Mouse (Mus musculus): ENCODE data around the gene Wrap73. TPM values are rescaled to one million over a fixed set of nuclear protein-coding genes. Genes with fewer than 3 reads are reported as not detected.

The Wrap73 gene
- polyA plus RNA-seq, 1 experiment from 2014 or later: 41.7 TPM

GRCm38 (mm10) chr4:154183566-154183965, 41.4 kb downstream of the Wrap73 start:
- Histone ChIP-seq H3K9ac (ENCODE audit: low read depth, low read length) (no peak overlapping the region), H3K4me3 (ENCODE audit: low read length) (no peak overlapping the region), H3K36me3 (ENCODE audit: control insufficient read depth, insufficient read depth, low read length) (no peaks in the 10 kb centered on the region), H3K27ac (ENCODE audit: low read depth, low read length) (no peak overlapping the region), H3K4me1 (ENCODE audit: control insufficient read depth, insufficient read depth, low read length) (no peaks in the 10 kb centered on the region), H3K27me3 (ENCODE audit: control insufficient read depth, insufficient read depth, low read length) (no peaks in the 10 kb centered on the region), H3K9me3 (ENCODE audit: control insufficient read depth, low read length) (no peaks in the 10 kb centered on the region), H3K4me2 (replicated peaks; ENCODE audit: low read depth, low read length) (no peak overlapping the region)
- no peak for ATAC-seq (ENCODE audit: low FRiP score, low TSS enrichment)
- WGBS: 57% methylated on average over 5 of the region's 5 CpGs

- Histone ChIP-seq H3K4me1 (ENCODE audit: control insufficient read depth, insufficient read depth, low read length) (no peaks in the 10 kb centered on the region), H3K27ac (ENCODE audit: low read depth, low read length) (no peak overlapping the region), H3K4me3 (ENCODE audit: low read length) (no peak overlapping the region), H3K36me3 (ENCODE audit: control insufficient read depth, insufficient read depth, low read length) (no peaks in the 10 kb centered on the region), H3K27me3 (ENCODE audit: control insufficient read depth, insufficient read depth, low read length) (no peaks in the 10 kb centered on the region), H3K9me3 (ENCODE audit: control insufficient read depth, low read length) (no peaks in the 10 kb centered on the region), H3K4me2 (replicated peaks; ENCODE audit: low read depth, low read length) (no peak overlapping the region), H3K9ac (ENCODE audit: low read depth, low read length) (no peak overlapping the region)
- 74% methylated on average over 5 of the region's 5 CpGs for WGBS
- ATAC-seq (ENCODE audit: low FRiP score, low TSS enrichment): no peak
Measured at GRCm38 (mm10) chr4:154185001-154185400, 42.8 kb downstream of the Wrap73 start.

- no peak for ATAC-seq (ENCODE audit: low FRiP score, low TSS enrichment)
- Histone ChIP-seq H3K27ac (ENCODE audit: low read depth, low read length) (no peak overlapping the region), H3K36me3 (ENCODE audit: control insufficient read depth, insufficient read depth, low read length) (no peaks in the 10 kb centered on the region), H3K4me2 (replicated peaks; ENCODE audit: low read depth, low read length) (no peak overlapping the region), H3K4me3 (ENCODE audit: low read length) (no peak overlapping the region), H3K9ac (ENCODE audit: low read depth, low read length) (no peak overlapping the region), H3K4me1 (ENCODE audit: control insufficient read depth, insufficient read depth, low read length) (no peaks in the 10 kb centered on the region), H3K27me3 (ENCODE audit: control insufficient read depth, insufficient read depth, low read length) (no peaks in the 10 kb centered on the region), H3K9me3 (ENCODE audit: control insufficient read depth, low read length) (no peaks in the 10 kb centered on the region)
- 47% methylated on average over 11 of the region's 11 CpGs for WGBS
Measured at GRCm38 (mm10) chr4:154186002-154186537, 43.9 kb downstream of the Wrap73 start.

- H3K4me2 ChIP-seq (replicated peaks; ENCODE audit: low read depth, low read length): no peak overlapping the region
- no peaks in the 10 kb centered on the region for H3K36me3 ChIP-seq (ENCODE audit: control insufficient read depth, insufficient read depth, low read length)
- H3K4me1 ChIP-seq (ENCODE audit: control insufficient read depth, insufficient read depth, low read length): no peaks in the 10 kb centered on the region
- no peak overlapping the region for H3K4me3 ChIP-seq (ENCODE audit: low read length)
- no peak overlapping the region for H3K9ac ChIP-seq (ENCODE audit: low read depth, low read length)
- no peak overlapping the region for H3K27ac ChIP-seq (ENCODE audit: low read depth, low read length)
- no peaks in the 10 kb centered on the region for H3K9me3 ChIP-seq (ENCODE audit: control insufficient read depth, low read length)
- 51% methylated on average over 8 of the region's 8 CpGs for WGBS
- H3K27me3 ChIP-seq (ENCODE audit: control insufficient read depth, insufficient read depth, low read length): no peaks in the 10 kb centered on the region
- no peak for ATAC-seq (ENCODE audit: low FRiP score, low TSS enrichment)
Measured at GRCm38 (mm10) chr4:154188948-154189347, 46.8 kb downstream of the Wrap73 start.

- WGBS: 69% methylated on average over 6 of the region's 6 CpGs
- H3K27ac ChIP-seq (ENCODE audit: low read depth, low read length): no peak overlapping the region
Measured at GRCm38 (mm10) chr4:154197961-154198360, 55.8 kb downstream of the Wrap73 start.

GRCm38 (mm10) chr4:154198377-154198961, 56.3 kb downstream of the Wrap73 start:
- no peak overlapping the region for H3K9ac ChIP-seq (ENCODE audit: low read depth, low read length)

More at GRCm38 (mm10) chr4:154197961-154198360, 55.8 kb downstream of the Wrap73 start:
- H3K9me3 ChIP-seq (ENCODE audit: control insufficient read depth, low read length): peaks cover 7% of the 10 kb centered on the region
- H3K4me3 ChIP-seq (ENCODE audit: low read length): no peak overlapping the region
- no peaks in the 10 kb centered on the region for H3K27me3 ChIP-seq (ENCODE audit: control insufficient read depth, insufficient read depth, low read length)
- H3K9ac ChIP-seq (ENCODE audit: low read depth, low read length): no peak overlapping the region
- H3K4me1 ChIP-seq (ENCODE audit: control insufficient read depth, insufficient read depth, low read length): peaks cover 6% of the 10 kb centered on the region
- H3K4me2 ChIP-seq (replicated peaks; ENCODE audit: low read depth, low read length): no peak overlapping the region
- no peak for ATAC-seq (ENCODE audit: low FRiP score, low TSS enrichment)
- no peaks in the 10 kb centered on the region for H3K36me3 ChIP-seq (ENCODE audit: control insufficient read depth, insufficient read depth, low read length)

GRCm38 (mm10) chr4:154201511-154201910, 59.3 kb downstream of the Wrap73 start:
- Histone ChIP-seq H3K4me1 (ENCODE audit: control insufficient read depth, insufficient read depth, low read length) (peaks cover 6% of the 10 kb centered on the region), H3K9ac (ENCODE audit: low read depth, low read length) (no peak overlapping the region), H3K36me3 (ENCODE audit: control insufficient read depth, insufficient read depth, low read length) (no peaks in the 10 kb centered on the region), H3K4me3 (ENCODE audit: low read length) (no peak overlapping the region), H3K27ac (ENCODE audit: low read depth, low read length) (no peak overlapping the region), H3K9me3 (ENCODE audit: control insufficient read depth, low read length) (no peaks in the 10 kb centered on the region), H3K27me3 (ENCODE audit: control insufficient read depth, insufficient read depth, low read length) (no peaks in the 10 kb centered on the region), H3K4me2 (replicated peaks; ENCODE audit: low read depth, low read length) (no peak overlapping the region)
- 62% methylated on average over 5 of the region's 5 CpGs for WGBS
- ATAC-seq (ENCODE audit: low FRiP score, low TSS enrichment): no peak

More at GRCm38 (mm10) chr4:154198377-154198961, 56.3 kb downstream of the Wrap73 start:
- H3K27me3 ChIP-seq (ENCODE audit: control insufficient read depth, insufficient read depth, low read length): no peaks in the 10 kb centered on the region
- H3K4me3 ChIP-seq (ENCODE audit: low read length): no peak overlapping the region
- H3K36me3 ChIP-seq (ENCODE audit: control insufficient read depth, insufficient read depth, low read length): no peaks in the 10 kb centered on the region
- no peak overlapping the region for H3K27ac ChIP-seq (ENCODE audit: low read depth, low read length)
- WGBS: 70% methylated on average over 7 of the region's 7 CpGs
- H3K9me3 ChIP-seq (ENCODE audit: control insufficient read depth, low read length): peaks cover 7% of the 10 kb centered on the region
- H3K4me2 ChIP-seq (replicated peaks; ENCODE audit: low read depth, low read length): no peak overlapping the region
- no peak for ATAC-seq (ENCODE audit: low FRiP score, low TSS enrichment)
- H3K4me1 ChIP-seq (ENCODE audit: control insufficient read depth, insufficient read depth, low read length): peaks cover 6% of the 10 kb centered on the region

- WGBS: 74% methylated on average over 7 of the region's 7 CpGs
- no peak overlapping the region for H3K4me2 ChIP-seq (replicated peaks; ENCODE audit: low read depth, low read length)
- H3K27me3 ChIP-seq (ENCODE audit: control insufficient read depth, insufficient read depth, low read length): no peaks in the 10 kb centered on the region
- no peak overlapping the region for H3K4me3 ChIP-seq (ENCODE audit: low read length)
- H3K4me1 ChIP-seq (ENCODE audit: control insufficient read depth, insufficient read depth, low read length): 0 out of 2 replicates have a peak, but pooled peaks cover 3% of the 10 kb centered on the region
- ATAC-seq (ENCODE audit: low FRiP score, low TSS enrichment): no peak
- H3K9me3 ChIP-seq (ENCODE audit: control insufficient read depth, low read length): no peaks in the 10 kb centered on the region
- H3K9ac ChIP-seq (ENCODE audit: low read depth, low read length): no peak overlapping the region
- H3K36me3 ChIP-seq (ENCODE audit: control insufficient read depth, insufficient read depth, low read length): no peaks in the 10 kb centered on the region
- H3K27ac ChIP-seq (ENCODE audit: low read depth, low read length): no peak overlapping the region
Measured at GRCm38 (mm10) chr4:154204532-154204931, 62.4 kb downstream of the Wrap73 start.

GRCm38 (mm10) chr4:154205392-154205791, 63.2 kb downstream of the Wrap73 start:
- Histone ChIP-seq H3K4me3 (ENCODE audit: low read length) (no peak overlapping the region), H3K27me3 (ENCODE audit: control insufficient read depth, insufficient read depth, low read length) (no peaks in the 10 kb centered on the region), H3K27ac (ENCODE audit: low read depth, low read length) (no peak overlapping the region), H3K9me3 (ENCODE audit: control insufficient read depth, low read length) (no peaks in the 10 kb centered on the region), H3K36me3 (ENCODE audit: control insufficient read depth, insufficient read depth, low read length) (no peaks in the 10 kb centered on the region), H3K9ac (ENCODE audit: low read depth, low read length) (no peak overlapping the region), H3K4me2 (replicated peaks; ENCODE audit: low read depth, low read length) (no peak overlapping the region), H3K4me1 (ENCODE audit: control insufficient read depth, insufficient read depth, low read length) (peaks cover 6% of the 10 kb centered on the region; the same call in 1 of the 2 replicates)
- ATAC-seq (ENCODE audit: low FRiP score, low TSS enrichment): no peak
- WGBS: 75% methylated on average over 5 of the region's 5 CpGs
